Mouse (Mus musculus): ENCODE data around the gene Syce1l. TPM values are rescaled to one million over a fixed set of nuclear protein-coding genes. Genes with fewer than 3 reads are reported as not detected.
A peak's percentile ranks its signal among the peaks of the same experiment; 100 is the strongest.

Syce1l gene
- not detected in 2 replicates for polyA plus RNA-seq (2014; fragmentation: Nextera tagmentation; extraction: Ambion mirVana)

DNA sequence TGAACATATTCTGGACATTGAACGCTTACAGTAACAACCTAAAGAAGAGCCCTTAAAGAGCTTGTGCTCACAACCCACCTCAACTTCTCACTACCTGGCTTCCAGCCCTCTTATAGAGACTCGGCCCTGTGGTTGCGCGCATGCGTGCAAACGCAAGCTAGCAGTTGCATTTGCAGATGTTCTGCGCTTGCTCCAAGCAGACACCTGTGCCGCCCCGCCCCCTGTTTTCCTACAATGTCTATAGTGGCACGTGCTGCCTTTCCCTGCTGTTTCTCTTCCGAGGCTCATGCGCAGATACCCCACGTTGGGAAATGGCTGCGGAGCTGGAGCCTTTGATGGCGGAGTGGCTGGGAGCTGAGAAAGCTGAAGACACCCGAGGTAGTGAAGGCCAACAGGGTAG, at the start of gene Syce1l:
TSS of gene Syce1l (plus strand) at position 288 of the 400 bp plus-strand sequence.
- Histone ChIP-seq H3K4me2 (replicated peaks; ENCODE audit: low read depth, low read length) (no peak within 1 kb of the TSS), H3K9me3 (ENCODE audit: control insufficient read depth, low read length) (no peaks in the 10 kb centered on the region), H3K27me3 (ENCODE audit: control insufficient read depth, insufficient read depth, low read length) (no peaks in the 10 kb centered on the region), H3K4me3 (ENCODE audit: low read length) (no peak within 1 kb of the TSS), H3K27ac (ENCODE audit: low read depth, low read length) (no peak within 1 kb of the TSS), H3K36me3 (ENCODE audit: control insufficient read depth, insufficient read depth, low read length) (peaks cover 35% of the 10 kb centered on the region), H3K4me1 (ENCODE audit: control insufficient read depth, insufficient read depth, low read length) (no peaks in the 10 kb centered on the region), H3K9ac (ENCODE audit: low read depth, low read length) (no peak within 1 kb of the TSS)
- ATAC-seq (ENCODE audit: low FRiP score, low TSS enrichment): no peak
- 97% methylated on average over 16 of the region's 16 CpGs for WGBS

DNA sequence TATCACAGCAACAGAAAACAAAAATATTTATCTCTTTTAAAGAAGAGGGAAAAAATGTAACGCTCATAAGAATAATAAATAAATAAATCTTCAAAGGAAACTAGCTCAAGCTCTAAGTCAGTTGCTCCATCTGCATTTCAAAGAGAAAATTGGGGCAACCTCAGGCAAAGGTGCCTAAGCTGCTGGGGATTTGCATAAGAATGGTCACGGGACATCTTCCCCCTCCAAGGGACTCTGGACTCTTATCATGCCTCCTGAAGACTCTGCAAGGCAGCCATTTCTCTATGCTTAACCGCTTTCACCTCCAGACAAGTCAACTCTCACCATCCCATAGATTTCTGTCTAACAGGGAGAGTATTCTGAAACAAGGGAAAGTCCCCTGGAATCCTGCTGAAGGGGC, 44.6 kb upstream of the Syce1l start:
- WGBS: 54% methylated on average over 3 of the region's 3 CpGs
- Histone ChIP-seq H3K9me3 (ENCODE audit: control insufficient read depth, low read length) (no peaks in the 10 kb centered on the region), H3K4me3 (ENCODE audit: low read length) (no peak overlapping the region), H3K9ac (ENCODE audit: low read depth, low read length) (no peak overlapping the region), H3K27me3 (ENCODE audit: control insufficient read depth, insufficient read depth, low read length) (no peaks in the 10 kb centered on the region), H3K4me2 (replicated peaks; ENCODE audit: low read depth, low read length) (no peak overlapping the region), H3K36me3 (ENCODE audit: control insufficient read depth, insufficient read depth, low read length) (no peaks in the 10 kb centered on the region), H3K4me1 (ENCODE audit: control insufficient read depth, insufficient read depth, low read length) (no peaks in the 10 kb centered on the region), H3K27ac (ENCODE audit: low read depth, low read length) (no peak overlapping the region)
- ATAC-seq (ENCODE audit: low FRiP score, low TSS enrichment): no peak

DNA sequence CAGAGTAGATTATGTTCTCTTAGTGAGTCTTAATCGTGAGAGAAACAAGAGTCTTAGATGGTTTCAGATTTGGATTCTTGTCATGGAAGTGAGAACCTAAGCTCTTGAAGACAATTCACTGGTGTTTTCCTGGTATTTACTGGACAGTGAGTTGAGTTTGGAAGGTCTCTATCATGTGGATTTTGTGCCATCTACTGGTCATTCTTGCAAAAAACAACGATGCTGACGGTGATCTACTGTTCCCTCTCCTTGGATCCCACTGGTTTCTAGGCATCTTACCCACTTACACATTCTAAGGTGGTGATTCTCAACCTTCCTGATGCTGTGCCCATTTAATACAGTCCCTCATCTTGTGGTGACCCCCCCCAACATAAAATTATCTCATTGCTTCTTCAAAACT, 10.4 kb upstream of the Syce1l start:
- Histone ChIP-seq H3K4me2 (replicated peaks; ENCODE audit: low read depth, low read length) (no peak overlapping the region), H3K36me3 (ENCODE audit: control insufficient read depth, insufficient read depth, low read length) (no peaks in the 10 kb centered on the region), H3K27ac (ENCODE audit: low read depth, low read length) (no peak overlapping the region), H3K4me1 (ENCODE audit: control insufficient read depth, insufficient read depth, low read length) (no peaks in the 10 kb centered on the region), H3K9ac (ENCODE audit: low read depth, low read length) (no peak overlapping the region), H3K9me3 (ENCODE audit: control insufficient read depth, low read length) (no peaks in the 10 kb centered on the region), H3K27me3 (ENCODE audit: control insufficient read depth, insufficient read depth, low read length) (no peaks in the 10 kb centered on the region), H3K4me3 (ENCODE audit: low read length) (no peak overlapping the region)
- WGBS: 7% methylated on average over 3 of the region's 3 CpGs
- ATAC-seq (ENCODE audit: low FRiP score, low TSS enrichment): no peak

DNA sequence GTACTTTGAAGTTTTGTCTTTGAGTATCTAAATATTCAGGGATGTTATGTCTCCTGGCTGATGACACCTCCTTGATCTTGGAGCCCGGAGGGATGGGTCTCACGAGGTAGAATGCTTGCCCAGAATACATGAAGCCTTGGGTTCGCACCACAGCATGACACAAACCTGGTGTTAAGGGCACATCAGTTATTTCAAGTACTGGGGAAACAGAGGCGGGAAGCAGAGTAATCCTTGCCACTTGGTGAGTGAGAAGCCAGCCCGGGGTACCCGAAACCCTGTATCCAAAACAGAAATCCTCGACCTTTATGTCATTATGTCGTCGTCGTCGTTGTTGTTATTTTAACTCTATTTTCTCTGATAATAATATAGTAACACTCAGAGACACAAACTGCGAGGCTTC, 8.9 kb upstream of the Syce1l start:
- Histone ChIP-seq H3K4me1 (ENCODE audit: control insufficient read depth, insufficient read depth, low read length) (no peaks in the 10 kb centered on the region), H3K36me3 (ENCODE audit: control insufficient read depth, insufficient read depth, low read length) (peaks cover 6% of the 10 kb centered on the region; the same call in 1 of the 2 replicates), H3K27ac (ENCODE audit: low read depth, low read length) (no peak overlapping the region), H3K9me3 (ENCODE audit: control insufficient read depth, low read length) (no peaks in the 10 kb centered on the region), H3K4me2 (replicated peaks; ENCODE audit: low read depth, low read length) (peak overlapping the region; percentile 61), H3K9ac (ENCODE audit: low read depth, low read length) (no peak overlapping the region; the same call in 1 of the 2 replicates), H3K27me3 (ENCODE audit: control insufficient read depth, insufficient read depth, low read length) (no peaks in the 10 kb centered on the region), H3K4me3 (ENCODE audit: low read length) (peak overlapping the region; percentile 55)
- WGBS: 31% methylated on average over 12 of the region's 12 CpGs
- ATAC-seq (ENCODE audit: low FRiP score, low TSS enrichment): no peak

GRCm38 (mm10) chr8:113634670-113635591, 8.1 kb upstream of the Syce1l start, which contains the start of gene Mon1b:
Gene Mon1b, plus strand, starts transcription at chr8:113635587.
- WGBS: under 1% methylated on average over 42 of the region's 42 CpGs
- peaks cover 14% of the 10 kb centered on the region for H3K36me3 ChIP-seq (ENCODE audit: control insufficient read depth, insufficient read depth, low read length)

DNA sequence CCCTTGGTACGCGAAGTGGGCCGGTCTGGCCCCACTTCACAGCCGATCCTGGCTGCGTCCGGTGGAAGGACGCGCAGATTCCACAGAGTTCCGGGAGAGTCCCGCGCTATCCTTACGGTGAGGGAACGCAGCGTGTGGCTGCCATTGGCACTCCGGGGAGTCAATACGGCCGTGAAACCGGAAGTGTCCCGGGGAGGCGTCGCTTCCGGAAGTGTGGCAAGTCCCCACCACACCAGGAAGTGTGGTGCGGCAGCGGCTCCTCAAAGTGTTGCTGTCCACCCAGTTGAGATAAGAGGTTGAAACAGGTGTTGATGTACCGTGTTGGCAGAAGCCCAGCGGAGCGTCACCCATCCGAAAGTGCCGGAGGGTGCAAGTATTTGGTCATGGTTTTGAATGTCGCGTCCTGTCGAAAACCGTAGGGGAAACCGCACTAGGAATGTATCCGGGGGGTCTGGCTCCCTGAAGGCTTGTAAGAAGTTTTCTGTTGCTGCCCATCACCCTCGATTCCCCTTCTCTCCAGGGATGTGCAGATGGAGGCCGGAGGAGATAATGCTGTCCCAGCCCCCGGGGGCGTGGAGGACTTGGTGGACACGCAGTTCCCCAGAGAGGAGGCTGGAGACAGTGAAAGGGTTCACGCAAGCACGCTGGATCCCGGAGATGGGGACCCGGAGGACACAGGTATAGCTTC, 7.3 kb upstream of the Syce1l start:
- no peaks in the 10 kb centered on the region for H3K27me3 ChIP-seq (ENCODE audit: control insufficient read depth, insufficient read depth, low read length)
- peak overlapping the region; percentile 91 for H3K27ac ChIP-seq (ENCODE audit: low read depth, low read length)
- peak; percentile 78 for ATAC-seq (ENCODE audit: low FRiP score, low TSS enrichment)
- H3K9ac ChIP-seq (ENCODE audit: low read depth, low read length): peak overlapping the region; percentile 66
- H3K9me3 ChIP-seq (ENCODE audit: control insufficient read depth, low read length): no peaks in the 10 kb centered on the region
- peaks cover 20% of the 10 kb centered on the region for H3K36me3 ChIP-seq (ENCODE audit: control insufficient read depth, insufficient read depth, low read length)
- H3K4me1 ChIP-seq (ENCODE audit: control insufficient read depth, insufficient read depth, low read length): no peaks in the 10 kb centered on the region
- peak overlapping the region; percentile 55 for H3K4me3 ChIP-seq (ENCODE audit: low read length)
- H3K4me2 ChIP-seq (replicated peaks; ENCODE audit: low read depth, low read length): peak overlapping the region; percentile 74
- WGBS: under 1% methylated on average over 44 of the region's 44 CpGs

More at GRCm38 (mm10) chr8:113634670-113635591, 8.1 kb upstream of the Syce1l start, which contains the start of gene Mon1b:
- Histone ChIP-seq H3K4me3 (ENCODE audit: low read length) (peak within 1 kb of the TSS; percentile 55), H3K9ac (ENCODE audit: low read depth, low read length) (peak within 1 kb of the TSS; percentile 66), H3K27me3 (ENCODE audit: control insufficient read depth, insufficient read depth, low read length) (no peaks in the 10 kb centered on the region), H3K4me1 (ENCODE audit: control insufficient read depth, insufficient read depth, low read length) (no peaks in the 10 kb centered on the region), H3K27ac (ENCODE audit: low read depth, low read length) (peak within 1 kb of the TSS; percentile 91), H3K4me2 (replicated peaks; ENCODE audit: low read depth, low read length) (peak within 1 kb of the TSS; percentile 74), H3K9me3 (ENCODE audit: control insufficient read depth, low read length) (no peaks in the 10 kb centered on the region)
- peak; percentile 99 for ATAC-seq (ENCODE audit: low FRiP score, low TSS enrichment)

DNA sequence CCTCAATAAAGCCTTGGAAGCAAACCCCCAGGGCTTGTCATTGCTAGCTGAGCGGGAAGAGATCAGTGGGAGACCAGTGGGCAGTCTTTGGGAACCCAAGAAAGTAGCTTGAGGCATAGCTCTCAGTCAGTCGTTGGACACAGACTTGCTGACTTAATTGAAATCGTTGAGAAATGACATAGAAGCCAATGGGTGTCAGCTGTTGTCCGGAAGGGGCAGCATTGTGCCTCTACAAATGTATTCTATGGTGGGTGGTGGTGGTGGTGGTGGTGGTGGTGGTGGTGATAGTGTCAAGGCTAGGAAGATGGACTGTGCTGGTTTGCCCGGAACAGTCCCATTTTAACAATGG, 6.8 kb upstream of the Syce1l start:
- Histone ChIP-seq H3K9me3 (ENCODE audit: control insufficient read depth, low read length) (no peaks in the 10 kb centered on the region), H3K27ac (ENCODE audit: low read depth, low read length) (no peak overlapping the region), H3K4me3 (ENCODE audit: low read length) (peak overlapping the region; percentile 55), H3K9ac (ENCODE audit: low read depth, low read length) (peak overlapping the region; percentile 66; the same call in 1 of the 2 replicates), H3K4me1 (ENCODE audit: control insufficient read depth, insufficient read depth, low read length) (no peaks in the 10 kb centered on the region), H3K36me3 (ENCODE audit: control insufficient read depth, insufficient read depth, low read length) (peaks cover 21% of the 10 kb centered on the region), H3K27me3 (ENCODE audit: control insufficient read depth, insufficient read depth, low read length) (no peaks in the 10 kb centered on the region), H3K4me2 (replicated peaks; ENCODE audit: low read depth, low read length) (peak overlapping the region; percentile 74)
- no peak for ATAC-seq (ENCODE audit: low FRiP score, low TSS enrichment)
- WGBS: 35% methylated on average over 5 of the region's 5 CpGs

DNA sequence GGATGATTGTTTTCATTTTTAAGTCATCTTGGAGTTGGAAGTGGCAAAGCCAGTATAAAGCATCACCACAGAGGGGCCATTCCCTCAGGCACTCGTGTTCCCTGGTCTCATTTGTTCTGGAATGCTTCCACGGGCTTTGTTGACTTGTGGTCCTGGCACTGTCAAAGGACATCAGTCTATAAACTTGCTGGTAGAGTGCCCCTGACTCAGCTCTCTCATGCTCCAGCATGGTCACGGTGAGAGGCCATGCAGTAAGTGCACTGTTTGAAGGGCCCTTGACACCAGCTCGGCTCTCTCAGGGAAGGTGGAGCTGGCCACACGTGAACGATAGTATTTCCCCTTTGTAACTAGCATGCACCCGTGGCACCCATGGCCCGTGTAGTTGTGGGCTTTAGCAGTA, 2.7 kb upstream of the Syce1l start:
- no peaks in the 10 kb centered on the region for H3K9me3 ChIP-seq (ENCODE audit: control insufficient read depth, low read length)
- H3K27me3 ChIP-seq (ENCODE audit: control insufficient read depth, insufficient read depth, low read length): no peaks in the 10 kb centered on the region
- no peak overlapping the region for H3K4me3 ChIP-seq (ENCODE audit: low read length)
- no peak overlapping the region for H3K9ac ChIP-seq (ENCODE audit: low read depth, low read length)
- no peak overlapping the region for H3K4me2 ChIP-seq (replicated peaks; ENCODE audit: low read depth, low read length)
- no peak overlapping the region for H3K27ac ChIP-seq (ENCODE audit: low read depth, low read length)
- WGBS: 89% methylated on average over 8 of the region's 8 CpGs
- H3K4me1 ChIP-seq (ENCODE audit: control insufficient read depth, insufficient read depth, low read length): no peaks in the 10 kb centered on the region
- peaks cover 35% of the 10 kb centered on the region for H3K36me3 ChIP-seq (ENCODE audit: control insufficient read depth, insufficient read depth, low read length)
- no peak for ATAC-seq (ENCODE audit: low FRiP score, low TSS enrichment)
